Mouse (Mus musculus): ENCODE data around the gene H2al1h. TPM values are rescaled to one million over a fixed set of nuclear protein-coding genes. Genes with fewer than 3 reads are reported as not detected.
"Not testable (repeated sequence)": the region's sequence is repeated elsewhere in the genome, so short reads cannot be mapped to it uniquely, and the experiment has no call there.

H2al1h gene
- polyA plus RNA-seq (2016; fragmentation: Nextera tagmentation; extraction: Ambion mirVana): not detected in 2 replicates

DNA sequence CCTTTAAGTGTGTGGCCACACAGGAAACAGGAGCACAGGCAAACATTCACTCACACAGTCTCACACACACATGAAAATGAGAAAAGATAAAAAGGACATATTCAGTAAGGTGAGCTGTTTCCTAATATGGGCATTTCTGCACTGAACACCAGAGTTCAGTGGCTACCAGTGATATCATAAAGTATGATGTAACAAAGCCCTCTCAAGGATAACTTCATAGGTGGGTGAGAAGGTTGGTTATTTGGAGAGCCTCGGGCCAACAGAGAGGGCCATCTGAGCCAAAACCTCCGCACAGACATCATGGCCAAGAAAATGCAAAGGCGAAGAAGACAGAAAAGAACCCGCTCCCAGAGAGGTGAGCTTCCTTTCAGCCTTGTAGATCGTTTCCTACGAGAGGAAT is at the start of gene H2al1h:
Gene H2al1h, plus strand, starts transcription at position 301 of the 400 bp plus-strand sequence.
- not testable (repeated sequence) for H3K4me3 ChIP-seq; H3K9me3 ChIP-seq; H3K4me1 ChIP-seq; H3K27ac ChIP-seq (replicated peaks); H3K27me3 ChIP-seq (replicated peaks; ENCODE audit: low read depth, poor library complexity, severe bottlenecking); DNase-seq (ENCODE audit: low spot score); H3K36me3 ChIP-seq (replicated peaks)
- no CpG with 5 or more reads among the region's 6 CpGs for WGBS

DNA sequence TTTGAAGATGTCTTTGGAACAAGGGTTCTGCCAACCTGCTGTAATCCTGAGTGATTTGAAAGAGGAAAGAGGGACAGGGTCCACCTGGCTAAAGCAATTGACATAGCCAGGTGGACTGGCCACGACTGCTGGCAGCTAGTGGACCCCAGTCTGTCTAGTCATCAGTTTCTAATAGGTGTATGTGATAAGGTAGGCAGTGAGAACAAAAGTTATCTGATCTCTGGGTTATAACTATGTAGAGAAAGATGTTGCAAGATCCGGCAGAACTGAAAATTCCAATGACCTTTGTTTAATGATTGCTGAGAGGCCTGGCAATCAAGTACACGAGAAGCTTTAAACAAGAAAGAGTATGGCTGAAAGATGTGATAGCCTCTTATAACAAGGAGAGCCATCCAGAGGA is 48.1 kb upstream of the H2al1h start:
- no peak overlapping the region for H3K27ac ChIP-seq (replicated peaks)
- no peak for DNase-seq (ENCODE audit: low spot score)
- H3K36me3 ChIP-seq (replicated peaks): no peaks in the 10 kb centered on the region
- H3K27me3 ChIP-seq (replicated peaks; ENCODE audit: low read depth, poor library complexity, severe bottlenecking): peaks cover 85% of the 10 kb centered on the region
- no peaks in the 10 kb centered on the region for H3K9me3 ChIP-seq
- no peaks in the 10 kb centered on the region for H3K4me1 ChIP-seq
- no peak overlapping the region for H3K4me3 ChIP-seq
- 83% methylated on average over 3 of the region's 3 CpGs for WGBS

DNA sequence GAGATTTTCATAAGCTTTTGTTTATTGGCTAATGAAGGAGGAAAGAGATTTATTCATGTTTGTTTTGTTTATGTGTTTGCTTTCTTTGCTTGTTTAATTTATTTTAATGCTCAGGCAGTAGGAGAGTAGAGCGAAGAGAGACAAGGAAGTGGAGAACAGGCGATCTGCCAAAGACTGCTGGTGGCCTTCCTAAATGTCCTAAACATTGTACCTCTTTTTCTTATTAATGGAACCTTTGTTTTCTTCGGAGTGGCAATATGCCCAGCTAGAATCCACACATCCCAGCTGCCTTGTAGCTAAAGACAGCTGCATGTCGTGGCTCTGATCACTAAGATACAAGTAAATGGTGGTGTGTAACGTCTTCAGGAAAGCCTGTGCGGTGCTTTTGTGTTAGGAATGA is 44.2 kb upstream of the H2al1h start:
- no peak overlapping the region for H3K4me3 ChIP-seq
- DNase-seq (ENCODE audit: low spot score): no peak
- H3K36me3 ChIP-seq (replicated peaks): no peaks in the 10 kb centered on the region
- no peaks in the 10 kb centered on the region for H3K9me3 ChIP-seq
- no peaks in the 10 kb centered on the region for H3K4me1 ChIP-seq
- WGBS: 85% methylated on average over 6 of the region's 6 CpGs
- peaks cover 59% of the 10 kb centered on the region for H3K27me3 ChIP-seq (replicated peaks; ENCODE audit: low read depth, poor library complexity, severe bottlenecking)
- no peak overlapping the region for H3K27ac ChIP-seq (replicated peaks)

DNA sequence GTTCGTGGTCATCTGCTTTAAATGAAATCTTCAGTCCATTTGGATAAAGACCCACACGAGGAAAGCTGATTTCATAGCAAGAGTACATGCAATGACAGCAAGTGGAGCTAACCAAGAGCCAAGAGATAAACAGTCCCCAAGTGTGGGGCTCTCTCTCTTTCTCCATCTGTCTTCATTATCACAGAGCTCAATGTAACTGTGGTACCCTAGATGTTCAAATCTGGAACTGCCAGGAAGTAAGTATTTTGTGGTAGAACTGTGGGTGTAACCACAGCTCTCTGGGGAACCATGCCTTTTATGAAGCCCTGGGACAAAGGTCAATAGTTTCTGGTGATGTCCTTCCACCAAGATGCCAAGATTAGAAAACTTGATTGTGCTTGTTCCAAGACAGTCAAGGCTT is 40.6 kb upstream of the H2al1h start:
- peaks cover 38% of the 10 kb centered on the region for H3K27me3 ChIP-seq (replicated peaks; ENCODE audit: low read depth, poor library complexity, severe bottlenecking)
- no peak overlapping the region for H3K27ac ChIP-seq (replicated peaks)
- no peak for DNase-seq (ENCODE audit: low spot score)
- H3K4me1 ChIP-seq: no peaks in the 10 kb centered on the region
- WGBS: 74% methylated on average over 2 of the region's 2 CpGs
- no peaks in the 10 kb centered on the region for H3K36me3 ChIP-seq (replicated peaks)
- no peaks in the 10 kb centered on the region for H3K9me3 ChIP-seq
- no peak overlapping the region for H3K4me3 ChIP-seq

DNA sequence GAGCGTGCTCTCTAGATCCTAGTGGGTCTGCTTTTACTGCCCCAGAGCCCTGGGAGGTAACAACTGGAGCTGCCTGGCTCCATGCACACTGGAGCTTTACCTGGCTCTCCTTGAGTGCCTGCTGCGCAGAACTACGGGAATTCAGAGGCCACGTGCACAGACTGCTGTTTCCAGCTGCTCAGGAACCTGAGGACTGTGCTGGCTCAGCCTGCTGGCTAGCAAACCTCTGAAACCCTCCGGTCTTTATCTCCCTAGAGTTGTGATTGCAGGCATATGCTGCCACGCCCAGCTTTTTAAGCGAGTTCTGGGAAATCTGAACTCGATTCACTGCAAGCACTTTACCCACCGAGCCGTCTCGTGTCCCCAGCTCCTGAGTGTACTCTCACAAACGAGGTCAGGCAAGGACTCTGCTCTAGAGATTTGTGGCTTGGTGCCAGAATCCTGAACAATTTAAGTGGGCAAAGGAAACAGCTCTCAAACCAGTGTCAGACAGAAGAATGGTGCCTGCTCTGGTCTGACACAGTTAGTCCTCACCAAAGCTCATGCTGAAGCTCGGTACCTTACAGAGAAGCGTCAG is 32.9 kb upstream of the H2al1h start:
- H3K36me3 ChIP-seq (replicated peaks): no peaks in the 10 kb centered on the region
- no peaks in the 10 kb centered on the region for H3K4me1 ChIP-seq
- no peak overlapping the region for H3K27ac ChIP-seq (replicated peaks)
- no peak overlapping the region for H3K4me3 ChIP-seq
- DNase-seq (ENCODE audit: low spot score): no peak
- H3K27me3 ChIP-seq (replicated peaks; ENCODE audit: low read depth, poor library complexity, severe bottlenecking): peaks cover 66% of the 10 kb centered on the region
- H3K9me3 ChIP-seq: no peaks in the 10 kb centered on the region
- 81% methylated on average over 14 of the region's 14 CpGs for WGBS

DNA sequence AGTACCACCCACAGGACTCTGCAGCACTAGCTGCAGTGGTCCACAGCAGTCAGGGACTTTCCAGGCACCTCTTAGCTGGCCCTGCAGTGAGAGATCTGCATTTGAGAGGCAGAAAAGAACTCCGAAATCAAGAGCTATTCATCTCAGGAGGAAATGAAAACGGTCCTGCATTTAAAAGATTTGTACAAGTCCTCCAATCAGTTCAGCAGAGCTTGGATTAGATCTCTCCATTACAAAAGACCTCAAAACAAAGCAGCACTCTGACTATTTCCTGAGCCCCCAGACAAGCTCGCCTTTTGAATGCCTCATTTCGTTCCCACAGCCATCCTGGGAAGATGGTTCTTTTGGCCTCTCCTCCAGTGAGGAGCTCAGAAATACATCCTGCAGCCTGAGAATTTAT is 32.0 kb upstream of the H2al1h start:
- Histone ChIP-seq H3K4me3 (no peak overlapping the region), H3K36me3 (replicated peaks) (no peaks in the 10 kb centered on the region), H3K9me3 (no peaks in the 10 kb centered on the region), H3K27ac (replicated peaks) (no peak overlapping the region), H3K4me1 (no peaks in the 10 kb centered on the region), H3K27me3 (replicated peaks; ENCODE audit: low read depth, poor library complexity, severe bottlenecking) (peaks cover 72% of the 10 kb centered on the region)
- WGBS: 53% methylated on average over 4 of the region's 4 CpGs
- no peak for DNase-seq (ENCODE audit: low spot score)

DNA sequence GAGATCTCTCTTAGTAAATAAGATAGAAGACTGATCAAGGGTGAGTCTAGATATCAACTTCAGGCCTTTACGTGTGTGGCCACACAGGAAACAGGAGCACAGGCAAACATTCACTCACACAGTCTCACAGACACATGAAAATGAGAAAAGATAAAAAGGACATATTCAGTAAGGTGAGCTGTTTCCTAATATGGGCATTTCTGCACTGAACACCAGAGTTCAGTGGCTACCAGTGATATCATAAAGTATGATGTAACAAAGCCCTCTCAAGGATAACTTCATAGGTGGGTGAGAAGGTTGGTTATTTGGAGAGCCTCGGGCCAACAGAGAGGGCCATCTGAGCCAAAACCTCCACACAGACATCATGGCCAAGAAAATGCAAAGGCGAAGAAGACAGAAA is 22.3 kb upstream of the H2al1h start, which contains the start of gene H2al1a:
Gene H2al1a, plus strand, starts transcription at position 301 of the 400 bp plus-strand sequence.
- not testable (repeated sequence) for DNase-seq (ENCODE audit: low spot score); H3K9me3 ChIP-seq; H3K27ac ChIP-seq (replicated peaks); H3K4me1 ChIP-seq; H3K4me3 ChIP-seq; H3K36me3 ChIP-seq (replicated peaks)
- no CpG with 5 or more reads among the region's 3 CpGs for WGBS
- H3K27me3 ChIP-seq (replicated peaks; ENCODE audit: low read depth, poor library complexity, severe bottlenecking): peaks cover 14% of the 10 kb centered on the region

DNA sequence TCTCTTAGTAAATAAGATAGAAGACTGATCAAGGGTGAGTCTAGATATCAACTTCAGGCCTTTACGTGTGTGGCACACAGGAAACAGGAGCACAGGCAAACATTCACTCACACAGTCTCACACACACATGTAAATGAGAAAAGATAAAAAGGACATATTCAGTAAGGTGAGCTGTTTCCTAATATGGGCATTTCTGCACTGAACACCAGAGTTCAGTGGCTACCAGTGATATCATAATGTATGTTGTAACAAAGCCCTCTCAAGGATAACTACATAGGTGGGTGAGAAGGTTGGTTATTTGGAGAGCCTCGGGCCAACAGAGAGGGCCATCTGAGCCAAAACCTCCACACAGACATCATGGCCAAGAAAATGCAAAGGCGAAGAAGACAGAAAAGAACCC is 19.2 kb upstream of the H2al1h start, which contains the start of gene H2al1b:
Gene H2al1b, plus strand, starts transcription at position 301 of the 400 bp plus-strand sequence.
- not testable (repeated sequence) for H3K4me1 ChIP-seq; H3K9me3 ChIP-seq; H3K27me3 ChIP-seq (replicated peaks; ENCODE audit: low read depth, poor library complexity, severe bottlenecking); DNase-seq (ENCODE audit: low spot score); H3K4me3 ChIP-seq; H3K36me3 ChIP-seq (replicated peaks); H3K27ac ChIP-seq (replicated peaks)
- WGBS: 94% methylated on average over 1 of the region's 3 CpGs

DNA sequence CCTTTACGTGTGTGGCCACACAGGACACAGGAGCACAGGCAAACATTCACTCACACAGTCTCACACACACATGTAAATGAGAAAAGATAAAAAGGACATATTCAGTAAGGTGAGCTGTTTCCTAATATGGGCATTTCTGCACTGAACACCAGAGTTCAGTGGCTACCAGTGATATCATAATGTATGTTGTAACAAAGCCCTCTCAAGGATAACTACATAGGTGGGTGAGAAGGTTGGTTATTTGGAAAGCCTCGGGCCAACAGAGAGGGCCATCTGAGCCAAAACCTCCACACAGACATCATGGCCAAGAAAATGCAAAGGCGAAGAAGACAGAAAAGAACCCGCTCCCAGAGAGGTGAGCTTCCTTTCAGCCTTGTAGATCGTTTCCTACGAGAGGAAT is 15.9 kb upstream of the H2al1h start, which contains the start of gene H2al1c:
Gene H2al1c, plus strand, starts transcription at position 301 of the 400 bp plus-strand sequence.
- not testable (repeated sequence) for H3K36me3 ChIP-seq (replicated peaks); H3K9me3 ChIP-seq; H3K4me3 ChIP-seq; H3K27ac ChIP-seq (replicated peaks); DNase-seq (ENCODE audit: low spot score); H3K4me1 ChIP-seq; H3K27me3 ChIP-seq (replicated peaks; ENCODE audit: low read depth, poor library complexity, severe bottlenecking)
- WGBS: 98% methylated on average over 2 of the region's 6 CpGs

DNA sequence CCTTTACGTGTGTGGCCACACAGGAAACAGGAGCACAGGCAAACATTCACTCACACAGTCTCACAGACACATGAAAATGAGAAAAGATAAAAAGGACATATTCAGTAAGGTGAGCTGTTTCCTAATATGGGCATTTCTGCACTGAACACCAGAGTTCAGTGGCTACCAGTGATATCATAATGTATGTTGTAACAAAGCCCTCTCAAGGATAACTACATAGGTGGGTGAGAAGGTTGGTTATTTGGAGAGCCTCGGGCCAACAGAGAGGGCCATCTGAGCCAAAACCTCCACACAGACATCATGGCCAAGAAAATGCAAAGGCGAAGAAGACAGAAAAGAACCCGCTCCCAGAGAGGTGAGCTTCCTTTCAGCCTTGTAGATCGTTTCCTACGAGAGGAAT is 12.8 kb upstream of the H2al1h start, which contains the start of gene H2al1d:
Gene H2al1d, plus strand, starts transcription at position 301 of the 400 bp plus-strand sequence.
- H3K9me3 ChIP-seq; H3K36me3 ChIP-seq (replicated peaks); H3K27me3 ChIP-seq (replicated peaks; ENCODE audit: low read depth, poor library complexity, severe bottlenecking); H3K4me3 ChIP-seq; H3K4me1 ChIP-seq; DNase-seq (ENCODE audit: low spot score); H3K27ac ChIP-seq (replicated peaks): not testable (repeated sequence)
- WGBS: no CpG with 5 or more reads among the region's 6 CpGs

DNA sequence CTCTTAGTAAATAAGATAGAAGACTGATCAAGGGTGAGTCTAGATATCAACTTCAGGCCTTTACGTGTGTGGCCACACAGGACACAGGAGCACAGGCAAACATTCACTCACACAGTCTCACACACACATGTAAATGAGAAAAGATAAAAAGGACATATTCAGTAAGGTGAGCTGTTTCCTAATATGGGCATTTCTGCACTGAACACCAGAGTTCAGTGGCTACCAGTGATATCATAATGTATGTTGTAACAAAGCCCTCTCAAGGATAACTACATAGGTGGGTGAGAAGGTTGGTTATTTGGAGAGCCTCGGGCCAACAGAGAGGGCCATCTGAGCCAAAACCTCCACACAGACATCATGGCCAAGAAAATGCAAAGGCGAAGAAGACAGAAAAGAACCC is 9.7 kb upstream of the H2al1h start, which contains the start of gene H2al1e:
Gene H2al1e, plus strand, starts transcription at position 301 of the 400 bp plus-strand sequence.
- WGBS: no CpG with 5 or more reads among the region's 3 CpGs
- not testable (repeated sequence) for H3K4me3 ChIP-seq; H3K9me3 ChIP-seq; H3K4me1 ChIP-seq; DNase-seq (ENCODE audit: low spot score); H3K36me3 ChIP-seq (replicated peaks); H3K27ac ChIP-seq (replicated peaks); H3K27me3 ChIP-seq (replicated peaks; ENCODE audit: low read depth, poor library complexity, severe bottlenecking)

DNA sequence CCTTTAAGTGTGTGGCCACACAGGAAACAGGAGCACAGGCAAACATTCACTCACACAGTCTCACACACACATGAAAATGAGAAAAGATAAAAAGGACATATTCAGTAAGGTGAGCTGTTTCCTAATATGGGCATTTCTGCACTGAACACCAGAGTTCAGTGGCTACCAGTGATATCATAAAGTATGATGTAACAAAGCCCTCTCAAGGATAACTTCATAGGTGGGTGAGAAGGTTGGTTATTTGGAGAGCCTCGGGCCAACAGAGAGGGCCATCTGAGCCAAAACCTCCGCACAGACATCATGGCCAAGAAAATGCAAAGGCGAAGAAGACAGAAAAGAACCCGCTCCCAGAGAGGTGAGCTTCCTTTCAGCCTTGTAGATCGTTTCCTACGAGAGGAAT is 6.4 kb upstream of the H2al1h start, which contains the start of gene H2al1f:
Gene H2al1f, plus strand, starts transcription at position 301 of the 400 bp plus-strand sequence.
- H3K4me3 ChIP-seq; DNase-seq (ENCODE audit: low spot score); H3K9me3 ChIP-seq; H3K27me3 ChIP-seq (replicated peaks; ENCODE audit: low read depth, poor library complexity, severe bottlenecking); H3K27ac ChIP-seq (replicated peaks); H3K36me3 ChIP-seq (replicated peaks); H3K4me1 ChIP-seq: not testable (repeated sequence)
- WGBS: no CpG with 5 or more reads among the region's 6 CpGs

DNA sequence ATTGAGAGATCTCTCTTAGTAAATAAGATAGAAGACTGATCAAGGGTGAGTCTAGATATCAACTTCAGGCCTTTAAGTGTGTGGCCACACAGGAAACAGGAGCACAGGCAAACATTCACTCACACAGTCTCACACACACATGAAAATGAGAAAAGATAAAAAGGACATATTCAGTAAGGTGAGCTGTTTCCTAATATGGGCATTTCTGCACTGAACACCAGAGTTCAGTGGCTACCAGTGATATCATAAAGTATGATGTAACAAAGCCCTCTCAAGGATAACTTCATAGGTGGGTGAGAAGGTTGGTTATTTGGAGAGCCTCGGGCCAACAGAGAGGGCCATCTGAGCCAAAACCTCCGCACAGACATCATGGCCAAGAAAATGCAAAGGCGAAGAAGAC is 3.3 kb upstream of the H2al1h start, which contains the start of gene H2al1g:
Gene H2al1g, plus strand, starts transcription at position 301 of the 400 bp plus-strand sequence.
- H3K27me3 ChIP-seq (replicated peaks; ENCODE audit: low read depth, poor library complexity, severe bottlenecking); H3K4me1 ChIP-seq; H3K4me3 ChIP-seq; H3K27ac ChIP-seq (replicated peaks); H3K36me3 ChIP-seq (replicated peaks); DNase-seq (ENCODE audit: low spot score); H3K9me3 ChIP-seq: not testable (repeated sequence)
- no CpG with 5 or more reads among the region's 3 CpGs for WGBS

Data from embryonic facial prominence, embryonic 10.5 days (tissue).